Mouse (Mus musculus): Measurements from ENCODE around the gene Rps24. TPM values are rescaled to one million over a fixed set of nuclear protein-coding genes. Genes with fewer than 3 reads are reported as not detected.

Gene Rps24
- 4,152 TPM for polyA plus RNA-seq (2014; fragmentation: Illumina TruSeq; extraction: RNeasy Lipid Tissue Mini Kit (QIAGEN cat#74804); ENCODE audit: low read depth, low replicate concordance)

GRCm38 (mm10) chr14:24486773-24487227 lies at the start of gene Rps24, which contains the start of gene Polr3a:
Gene Rps24, plus strand, starts transcription at chr14:24487125.
Gene Polr3a, minus strand, starts transcription at chr14:24487058.

Other genes starting within 250 kb of the Rps24 start
- gene Dlg5, start 241.2 kb upstream of the Rps24 start, polyA plus RNA-seq (2014; fragmentation: Illumina TruSeq; extraction: RNeasy Lipid Tissue Mini Kit (QIAGEN cat#74804); ENCODE audit: low read depth, low replicate concordance), result 3.3 TPM
- gene E330034G19Rik, start 193.9 kb upstream of the Rps24 start, polyA plus RNA-seq (2014; fragmentation: Illumina TruSeq; extraction: RNeasy Lipid Tissue Mini Kit (QIAGEN cat#74804); ENCODE audit: low read depth, low replicate concordance), result 16.4 TPM
- 7.0 TPM for gene Polr3a, start 67 bp upstream of the Rps24 start, polyA plus RNA-seq (2014; fragmentation: Illumina TruSeq; extraction: RNeasy Lipid Tissue Mini Kit (QIAGEN cat#74804); ENCODE audit: low read depth, low replicate concordance)

Data from testis, adult 10 weeks (tissue).